Mouse (Mus musculus) intestine, postnatal 0 days (tissue): ENCODE data around the gene Pde4b. TPM values are rescaled to one million over a fixed set of nuclear protein-coding genes. Genes with fewer than 3 reads are reported as not detected.

Source experiments
- ATAC-seq: fragments of 200-750 bp; cut with Nextera tagmentation; 2 replicates; pipeline ENCODE4 v1.8.0; 2017; ENCODE audit warnings: mild to moderate bottlenecking, moderate TSS enrichment, moderate library complexity
- H3K27ac ChIP-seq: fragments of 300-500 bp; sonication (generic); 2 replicates; pipeline ENCODE4 v1.5.1; 2014; ENCODE audit warnings: mild to moderate bottlenecking, low read depth, low read length, moderate library complexity
- H3K27me3 ChIP-seq: fragments of 300-500 bp; sonication (generic); replicated peaks from 2 replicates; pipeline ENCODE4 v1.6.1; 2014; ENCODE audit warnings: low read length, mixed read lengths; ENCODE audit not compliant: control insufficient read depth, insufficient read depth
- H3K36me3 ChIP-seq: fragments of 300-500 bp; sonication (generic); 2 replicates; pipeline ENCODE4 v1.6.1; 2014; ENCODE audit warnings: mild to moderate bottlenecking, moderate library complexity; ENCODE audit not compliant: control insufficient read depth, insufficient read depth
- H3K4me1 ChIP-seq: fragments of 300-500 bp; sonication (generic); replicated peaks from 2 replicates; pipeline ENCODE4 v1.6.1; 2014; ENCODE audit warnings: antibody characterized with exemption, low read length, mixed read lengths; ENCODE audit not compliant: control insufficient read depth, insufficient read depth
- H3K4me2 ChIP-seq: fragments of 300-500 bp; sonication (generic); replicated peaks from 2 replicates; pipeline ENCODE4 v1.6.1; 2014; ENCODE audit warnings: low read depth, mild to moderate bottlenecking, moderate library complexity
- H3K4me3 ChIP-seq: fragments of 300-500 bp; sonication (generic); 2 replicates; pipeline ENCODE4 v1.5.1; 2014; ENCODE audit warnings: low read depth, low read length
- H3K9ac ChIP-seq: fragments of 300-500 bp; sonication (generic); 2 replicates; pipeline ENCODE4 v1.6.1; 2014; ENCODE audit warnings: mild to moderate bottlenecking, low read depth, low read length
- H3K9me3 ChIP-seq: fragments of 300-500 bp; sonication (generic); 2 replicates; pipeline ENCODE4 v1.6.1; 2016; ENCODE audit warnings: mixed run types; ENCODE audit not compliant: control insufficient read depth
- CTCF ChIP-seq: sonication (generic); IDR thresholded peaks from 2 replicates; pipeline ENCODE4 v1.5.1; 2016; ENCODE audit warnings: low read depth, mild to moderate bottlenecking, control low read depth, antibody characterized with exemption, moderate library complexity
- WGBS: fragments of 180-500 bp; shearing (Covaris S2); extraction: QIAGEN DNeasy Blood & Tissue Kit; methylation state at CpG from one replicate; pipeline ENCODE4 v1.1.7; 2014; 5-methylcytosine and 5-hydroxymethylcytosine counted together
- polyA plus RNA-seq: library from polyadenylated mRNA; unstranded; fragments of >200 nt; fragmentation: Nextera tagmentation; extraction: Ambion mirVana; gene quantifications from 2 replicates; pipeline ENCODE4 v1.2.1, GENCODE M21; 2015

The Pde4b gene
- polyA plus RNA-seq, 1 experiment from 2014 or later = 6.9 TPM

DNA sequence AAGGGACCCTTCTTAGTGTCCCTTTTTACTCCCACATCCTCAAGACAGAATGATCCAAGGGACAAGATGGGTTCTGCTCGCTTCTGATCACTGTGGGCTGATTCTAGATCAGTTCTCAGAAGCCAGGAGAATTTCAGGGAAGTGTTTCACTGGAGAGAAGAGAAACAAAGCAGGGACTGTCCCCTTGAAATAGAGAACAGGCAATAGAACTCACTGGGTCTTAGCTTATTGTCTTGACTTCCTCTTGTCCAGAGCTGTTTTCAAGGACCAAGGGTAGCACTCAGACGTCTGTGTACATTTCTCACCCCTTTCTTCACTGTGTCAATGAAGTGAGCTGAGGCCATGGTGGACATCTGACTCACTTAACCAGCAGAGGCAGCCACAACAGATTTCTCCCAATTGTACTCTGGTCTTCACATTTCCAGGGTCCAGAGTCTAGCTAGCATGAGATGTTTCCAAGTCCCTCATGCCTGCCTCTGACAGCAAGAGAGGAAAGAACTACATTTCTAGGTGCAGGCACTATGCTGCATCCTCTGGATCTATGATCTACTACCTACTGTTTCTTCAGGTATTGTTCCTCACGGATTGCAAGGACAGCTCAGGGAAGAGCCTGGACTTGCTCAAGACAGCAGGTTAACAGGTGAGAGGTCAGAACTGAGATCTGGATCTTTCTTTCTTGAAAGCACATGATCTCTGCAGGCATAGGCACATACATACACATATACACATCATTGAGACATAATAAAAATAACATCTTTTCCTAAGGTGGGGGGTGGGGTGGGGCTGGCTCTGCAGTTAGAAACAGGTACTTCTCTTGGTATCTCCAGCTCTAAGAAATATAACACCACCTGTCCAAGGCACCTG is 427.9 kb downstream of the Pde4b start:
- Histone ChIP-seq H3K4me1 (no peaks in the 10 kb centered on the region; the same call in 1 of the 2 replicates), H3K27me3 (no peaks in the 10 kb centered on the region), H3K9me3 (no peaks in the 10 kb centered on the region), H3K27ac (no peak overlapping the region), H3K9ac (no peak overlapping the region), H3K4me2 (no peak overlapping the region), H3K4me3 (no peak overlapping the region), H3K36me3 (no peaks in the 10 kb centered on the region)
- ATAC-seq = no peak
- TF ChIP-seq CTCF = no peak
- WGBS = 57% methylated on average over 3 of the region's 3 CpGs

DNA sequence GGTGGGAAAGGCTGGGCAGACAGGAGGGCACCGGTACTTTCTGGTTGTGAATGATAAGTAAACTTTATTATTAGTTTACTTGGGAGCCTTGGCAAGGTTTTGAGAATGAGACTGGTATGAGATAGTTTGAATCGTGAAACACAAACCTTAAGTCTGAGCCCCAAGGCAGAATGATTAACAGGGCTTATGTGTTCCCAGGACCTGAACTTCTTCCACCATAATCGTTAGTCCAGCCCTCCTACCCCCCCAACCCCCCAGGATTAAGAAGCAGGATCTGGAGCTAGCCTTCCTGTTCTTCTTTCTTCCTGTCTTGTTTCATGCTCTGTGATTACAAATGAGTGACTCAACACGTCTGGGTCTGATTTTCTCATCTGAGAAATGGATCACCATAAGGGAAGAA is 429.1 kb downstream of the Pde4b start:
- Histone ChIP-seq H3K9ac (no peak overlapping the region), H3K4me2 (no peak overlapping the region), H3K4me1 (no peaks in the 10 kb centered on the region; the same call in 1 of the 2 replicates), H3K27me3 (no peaks in the 10 kb centered on the region), H3K4me3 (no peak overlapping the region), H3K36me3 (no peaks in the 10 kb centered on the region), H3K9me3 (no peaks in the 10 kb centered on the region), H3K27ac (no peak overlapping the region)
- no peak for TF ChIP-seq CTCF
- no peak for ATAC-seq
- 45% methylated on average over 4 of the region's 4 CpGs for WGBS

DNA sequence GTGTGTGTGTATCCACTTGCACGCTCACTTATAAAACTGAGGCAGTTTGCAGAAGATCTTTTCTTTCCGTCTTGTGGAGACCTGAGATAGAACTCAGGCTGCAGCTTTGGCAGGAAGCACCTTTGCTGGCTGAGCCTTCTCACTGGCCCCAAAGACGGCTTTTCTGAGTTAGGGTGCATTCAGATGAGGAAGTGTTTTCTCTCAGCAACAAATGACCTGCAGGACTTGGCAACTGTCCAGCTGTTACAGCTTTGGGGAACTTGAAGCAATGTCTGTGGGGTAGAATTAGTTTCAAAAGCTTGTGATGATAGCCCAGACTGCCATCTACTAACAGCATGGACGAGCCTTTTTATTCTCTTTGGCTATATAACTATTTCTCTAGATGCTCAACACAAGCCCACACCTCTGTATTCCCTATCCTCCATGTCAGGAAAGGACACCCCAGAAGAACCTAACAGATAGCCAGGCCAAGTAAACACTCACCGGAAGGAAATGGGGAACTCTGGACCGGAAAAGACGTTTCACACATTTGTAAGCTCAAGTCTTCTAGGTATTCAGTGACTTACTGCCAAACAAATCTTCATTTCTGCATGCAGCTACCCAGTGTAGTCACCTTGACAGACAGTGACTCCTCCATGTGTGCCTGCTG is 429.8 kb downstream of the Pde4b start:
- no peak for ATAC-seq
- Histone ChIP-seq H3K27me3 (no peaks in the 10 kb centered on the region), H3K9ac (no peak overlapping the region), H3K9me3 (no peaks in the 10 kb centered on the region), H3K27ac (no peak overlapping the region), H3K4me2 (no peak overlapping the region), H3K4me1 (no peaks in the 10 kb centered on the region), H3K36me3 (no peaks in the 10 kb centered on the region), H3K4me3 (no peak overlapping the region)
- 42% methylated on average over 7 of the region's 7 CpGs for WGBS
- TF ChIP-seq CTCF = no peak

DNA sequence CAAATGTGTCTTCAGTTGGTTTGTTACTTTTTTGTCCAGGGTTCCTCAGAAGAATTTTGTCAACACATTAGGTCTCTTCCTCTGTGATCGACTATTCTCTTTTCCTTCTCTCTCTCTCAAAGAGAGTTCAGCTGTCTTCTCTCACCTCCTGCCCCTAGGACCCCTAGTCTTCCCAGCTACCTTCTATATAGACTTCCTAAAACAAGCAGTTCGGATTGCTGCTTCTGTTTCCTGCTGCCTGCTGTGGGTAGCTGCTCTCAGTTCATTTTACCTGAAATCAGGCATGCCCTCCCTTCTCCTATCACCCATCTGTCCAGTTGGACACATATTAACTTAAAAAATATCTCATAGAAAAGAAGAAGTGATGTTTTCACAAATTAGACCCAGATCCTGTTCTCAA is 430.3 kb downstream of the Pde4b start:
- no peak for ATAC-seq
- H3K27me3 ChIP-seq = no peaks in the 10 kb centered on the region
- no peak for TF ChIP-seq CTCF
- no peak overlapping the region for H3K4me3 ChIP-seq
- H3K36me3 ChIP-seq = no peaks in the 10 kb centered on the region
- H3K9ac ChIP-seq = no peak overlapping the region
- 66% methylated on average over 2 of the region's 2 CpGs for WGBS
- H3K4me2 ChIP-seq = no peak overlapping the region
- H3K4me1 ChIP-seq = no peaks in the 10 kb centered on the region
- no peak overlapping the region for H3K27ac ChIP-seq
- no peaks in the 10 kb centered on the region for H3K9me3 ChIP-seq

- ATAC-seq = no peak
- Histone ChIP-seq H3K27me3 (no peaks in the 10 kb centered on the region), H3K4me1 (no peaks in the 10 kb centered on the region), H3K9ac (no peak overlapping the region), H3K4me2 (no peak overlapping the region), H3K9me3 (no peaks in the 10 kb centered on the region), H3K4me3 (no peak overlapping the region), H3K27ac (no peak overlapping the region), H3K36me3 (no peaks in the 10 kb centered on the region)
- TF ChIP-seq CTCF = no peak
- WGBS = 90% methylated on average over 2 of the region's 2 CpGs
These were observed 431.0 kb downstream of the Pde4b start for GRCm38 (mm10) chr4:102518341-102518740.

GRCm38 (mm10) chr4:102520669-102521261 is 433.4 kb downstream of the Pde4b start:
- Histone ChIP-seq H3K9me3 (no peaks in the 10 kb centered on the region), H3K36me3 (no peaks in the 10 kb centered on the region), H3K4me1 (no peaks in the 10 kb centered on the region), H3K4me3 (no peak overlapping the region), H3K27ac (no peak overlapping the region), H3K27me3 (no peaks in the 10 kb centered on the region), H3K4me2 (no peak overlapping the region), H3K9ac (no peak overlapping the region)
- ATAC-seq = no peak
- 53% methylated on average over 8 of the region's 8 CpGs for WGBS
- TF ChIP-seq CTCF = no peak
